Mouse (Mus musculus): ENCODE data around the gene Nfu1.

DNA sequence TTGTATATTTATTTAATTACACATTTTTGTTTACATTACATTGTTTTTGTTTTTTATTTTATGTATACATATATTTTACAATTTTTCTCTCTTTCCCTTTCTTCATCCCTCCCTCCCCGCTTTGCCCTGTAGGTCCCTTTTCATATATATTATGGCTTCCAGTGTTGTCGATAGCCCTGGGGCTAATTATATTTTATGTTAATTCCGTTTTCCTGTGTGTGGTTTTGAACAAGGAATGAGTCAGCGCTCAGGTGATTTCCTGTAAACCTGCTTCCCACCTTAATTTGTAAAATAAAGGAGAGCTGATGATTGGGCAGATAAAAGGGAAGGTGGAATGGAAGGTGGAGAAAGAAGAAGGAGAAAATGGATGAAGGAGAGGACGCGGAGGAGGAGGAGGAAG is at the start of gene Nfu1:
- TF ChIP-seq CTCF (IDR thresholded peaks at IDR 0.05; ENCODE audit: low read depth): no peak
- TF ChIP-seq EP300 (optimal IDR thresholded peaks at IDR 0.05): no peak

All from stomach, postnatal 0 days (tissue).